Mouse (Mus musculus) adrenal gland, adult (tissue): ENCODE results near the gene 4933415A04Rik.

Experiments used
- DNase-seq, 2 experiments: peaks; one replicate each; pipeline ENCODE4 v3.0.0; 2022 to 2023; ENCODE audit warnings: low spot score in 1 of 2; ENCODE audit not compliant: inconsistent age in 2 of 2

The 4933415A04Rik gene

GRCm38 (mm10) chr11:43569595-43569994, 17.2 kb upstream of the 4933415A04Rik start:
- peak; percentile 71 to 83 for DNase-seq

- DNase-seq: no peak
These were observed 11.8 kb upstream of the 4933415A04Rik start for GRCm38 (mm10) chr11:43575061-43575375.

GRCm38 (mm10) chr11:43575376-43576151, 11.3 kb upstream of the 4933415A04Rik start:
- DNase-seq: no peak

- DNase-seq: no peak
These were observed 8.9 kb upstream of the 4933415A04Rik start for GRCm38 (mm10) chr11:43577713-43578478.

GRCm38 (mm10) chr11:43585211-43586005, 1.4 kb upstream of the 4933415A04Rik start:
- DNase-seq: no peak

- no peak for DNase-seq
These were observed 2.8 kb downstream of the 4933415A04Rik start for GRCm38 (mm10) chr11:43589530-43590072.

GRCm38 (mm10) chr11:43601440-43601839, 14.6 kb downstream of the 4933415A04Rik start, which contains the start of gene Fabp6:
Fabp6 (minus strand) TSS chr11:43601540.
- no peak for DNase-seq

- DNase-seq: no peak
These were observed 17.4 kb downstream of the 4933415A04Rik start for GRCm38 (mm10) chr11:43604207-43604606.

GRCm38 (mm10) chr11:43604891-43605290, 18.1 kb downstream of the 4933415A04Rik start:
- no peak for DNase-seq

- DNase-seq: no peak
These were observed 19.0 kb downstream of the 4933415A04Rik start for GRCm38 (mm10) chr11:43605859-43606258.

- no peak for DNase-seq
These were observed 21.6 kb downstream of the 4933415A04Rik start for GRCm38 (mm10) chr11:43608440-43608839.

GRCm38 (mm10) chr11:43610006-43610661, 23.3 kb downstream of the 4933415A04Rik start:
- DNase-seq: peak; percentile 36 to 58

- DNase-seq: no peak
These were observed 23.8 kb downstream of the 4933415A04Rik start for GRCm38 (mm10) chr11:43610662-43611033.

GRCm38 (mm10) chr11:43612834-43613488, 26.1 kb downstream of the 4933415A04Rik start:
- peak; percentile 78 to 94 for DNase-seq

GRCm38 (mm10) chr11:43617924-43618323, 31.1 kb downstream of the 4933415A04Rik start:
- no peak for DNase-seq

- DNase-seq: no peak
These were observed 31.6 kb downstream of the 4933415A04Rik start for GRCm38 (mm10) chr11:43618403-43618802.

- no peak for DNase-seq
These were observed 34.9 kb downstream of the 4933415A04Rik start for GRCm38 (mm10) chr11:43621769-43622168.

- DNase-seq: no peak
These were observed 37.5 kb downstream of the 4933415A04Rik start for GRCm38 (mm10) chr11:43624341-43624740.

GRCm38 (mm10) chr11:43626300-43626926, 39.6 kb downstream of the 4933415A04Rik start:
- DNase-seq: peak; percentile 78 to 84
